In genomic region chr11:83442596-83443267, GRCm38 (mm10) we compare ENCODE assay signal across 8 mouse cellular contexts. TPM values are rescaled to one million over a fixed set of nuclear protein-coding genes. Genes with fewer than 3 reads are reported as not detected.
A peak's percentile ranks its signal among the peaks of the same experiment; 100 is the strongest.
DNase-seq lines count a peak whose midpoint lies in the region; ATAC-seq lines count a peak whose summit lies in the region.

No protein-coding gene starts in this region.

- DNase-seq in CD4-positive, CD25-positive, alpha-beta regulatory T cell, adult 2 months (ENCODE audit: low read depth, low spot score) = peak; percentile 78
- DNase-seq in cerebellum, postnatal 10 days = peak; percentile 93
- DNase-seq in gastrocnemius, adult 18-20 months (ENCODE audit: low spot score) = peak; percentile 75
- peak; percentile 70 for DNase-seq in hindlimb bud, embryonic 11.5 days (ENCODE audit: extremely low spot score, low read depth, low spot score)
- DNase-seq in left cerebral cortex, adult 18-20 months (ENCODE audit: low spot score in 2 of 2) = peak; percentile 78 to 85
- DNase-seq in lung, postnatal 36 days = peak; percentile 90
- DNase-seq in retina, embryonic 14.5 days (ENCODE audit: low spot score) = peak; percentile 94

- ATAC-seq in CD4-positive, CD25-positive, alpha-beta regulatory T cell, adult 4 months = no peak

RNA-seq across cellular contexts. Expression of gene 1700020L24Rik, which starts 5.3 kb away (rescaled TPM):
- under 1 TPM in 1 of 2 experiments, not detected in 1; 0.85 TPM for polyA plus RNA-seq in CD4-positive, CD25-positive, alpha-beta regulatory T cell, adult 4 months (2017; shearing (Covaris generic))
- not detected for total RNA-seq in gastrocnemius, adult 18-20 months (2021)
- under 1 TPM; 0.47 to 0.53 TPM for total RNA-seq in left cerebral cortex, adult 18-20 months (2021)

RNA-seq across cellular contexts. Expression of gene Gas2l2, which starts 13.5 kb away (rescaled TPM):
- not detected for polyA plus RNA-seq in CD4-positive, CD25-positive, alpha-beta regulatory T cell, adult 4 months (2017; shearing (Covaris generic))
- not detected for total RNA-seq in gastrocnemius, adult 18-20 months (2021)
- total RNA-seq in left cerebral cortex, adult 18-20 months (2021) = not detected

RNA-seq across cellular contexts. Expression of gene Mmp28, which starts 20.1 kb away (rescaled TPM):
- polyA plus RNA-seq in CD4-positive, CD25-positive, alpha-beta regulatory T cell, adult 4 months (2017; shearing (Covaris generic)) = not detected
- total RNA-seq in gastrocnemius, adult 18-20 months (2021) = 1 to 10 TPM; 1.4 TPM
- total RNA-seq in left cerebral cortex, adult 18-20 months (2021) = 1 to 10 TPM; 2.5 to 3.9 TPM

RNA-seq across cellular contexts. Expression of gene Taf15, which starts 30.2 kb away (rescaled TPM):
- polyA plus RNA-seq in CD4-positive, CD25-positive, alpha-beta regulatory T cell, adult 4 months (2017; shearing (Covaris generic)) = 10 to 100 TPM; 20.6 to 22.0 TPM
- 10 to 100 TPM; 18.6 to 21.3 TPM for total RNA-seq in gastrocnemius, adult 18-20 months (2021)
- 10 to 100 TPM; 56.2 to 60.3 TPM for total RNA-seq in left cerebral cortex, adult 18-20 months (2021)

RNA-seq across cellular contexts. Expression of gene Rasl10b, which starts 33.8 kb away (rescaled TPM):
- not detected for polyA plus RNA-seq in CD4-positive, CD25-positive, alpha-beta regulatory T cell, adult 4 months (2017; shearing (Covaris generic))
- total RNA-seq in gastrocnemius, adult 18-20 months (2021) = under 1 TPM; 0.48 to 0.90 TPM
- 100 to 1,000 TPM; 268 to 269 TPM for total RNA-seq in left cerebral cortex, adult 18-20 months (2021)
